Mouse (Mus musculus) CH12.LX (cell line): ENCODE results near the gene Tacc2. TPM values are rescaled to one million over a fixed set of nuclear protein-coding genes. Genes with fewer than 3 reads are reported as not detected.

ENCODE experiments used
- DNase-seq: peaks from one replicate; pipeline ENCODE4 v3.0.0-alpha.2; 2013; ENCODE audit errors: extremely low read depth
- H3K27ac ChIP-seq: 2 replicates; pipeline ENCODE4 v1.5.1; 2012; ENCODE audit warnings: low read depth, mild to moderate bottlenecking, control low read depth, moderate library complexity; ENCODE audit not compliant: insufficient read depth
- H3K27me3 ChIP-seq: replicated peaks from 2 replicates; pipeline ENCODE3; 2012; ENCODE audit warnings: inconsistent platforms
- H3K36me3 ChIP-seq, 2 experiments: replicated peaks in 1 of 2; 2 replicates each; pipeline versions ENCODE3 to v1.6.1; 2012; ENCODE audit warnings: inconsistent platforms in 1 of 2, low read length in 1 of 2, mild to moderate bottlenecking in 1 of 2, mixed read lengths in 1 of 2, moderate library complexity in 1 of 2; ENCODE audit not compliant: control insufficient read depth in 1 of 2, insufficient read depth in 1 of 2
- H3K4me1 ChIP-seq, 2 experiments: 2 replicates each; pipeline ENCODE4 v1.6.1; 2012; ENCODE audit warnings: inconsistent platforms in 1 of 2, moderate library complexity in 1 of 2; ENCODE audit not compliant: insufficient read depth in 2 of 2, control insufficient read depth in 1 of 2
- H3K4me2 ChIP-seq: 2 replicates; pipeline ENCODE4 v1.6.1; 2012; ENCODE audit warnings: low read depth, mild to moderate bottlenecking, control low read depth; ENCODE audit not compliant: poor library complexity, insufficient read depth, severe bottlenecking
- H3K4me3 ChIP-seq, 3 experiments: fragments of 150-350 bp in 1 of 3; sonication (generic) in 1 of 3; replicated peaks in 1 of 3; 2 replicates each; pipeline versions ENCODE3 to v1.5.1; 2011 to 2012; ENCODE audit warnings: low read depth in 2 of 3, low read length in 2 of 3, mild to moderate bottlenecking in 2 of 3, moderate library complexity in 2 of 3, control low read depth in 1 of 3, improper control_type of control experiment in 1 of 3, inconsistent platforms in 1 of 3, mixed read lengths in 1 of 3; ENCODE audit not compliant: poor library complexity in 1 of 3
- H3K79me2 ChIP-seq: replicated peaks from 2 replicates; pipeline ENCODE4 v1.6.1; 2012; ENCODE audit warnings: mild to moderate bottlenecking, moderate library complexity; ENCODE audit not compliant: control insufficient read depth, poor library complexity, insufficient read depth, severe bottlenecking; ENCODE audit errors: extremely low read depth
- H3K9ac ChIP-seq: 2 replicates; pipeline ENCODE4 v1.6.1; 2012; ENCODE audit warnings: low read depth, mild to moderate bottlenecking, control low read depth, moderate library complexity; ENCODE audit not compliant: insufficient read depth
- H3K9me3 ChIP-seq: replicated peaks from 2 replicates; pipeline ENCODE3; 2012; ENCODE audit warnings: low read length, inconsistent platforms, mixed read lengths
- BHLHE40 ChIP-seq: IDR thresholded peaks from 2 replicates; pipeline ENCODE4 v1.6.1; 2011; ENCODE audit warnings: mild to moderate bottlenecking, low read depth, low read length, improper control_type of control experiment
- CHD2 ChIP-seq: IDR thresholded peaks from 2 replicates; pipeline ENCODE4 v1.6.1; 2011; ENCODE audit warnings: low read length, improper control_type of control experiment
- EP300 ChIP-seq: IDR thresholded peaks from 2 replicates; pipeline ENCODE4 v1.6.1; 2011; ENCODE audit warnings: low read length, improper control_type of control experiment
- IRF4 ChIP-seq: IDR thresholded peaks from 2 replicates; pipeline ENCODE4 v1.6.1; 2014; ENCODE audit warnings: low read depth, mild to moderate bottlenecking, inconsistent platforms, low read length, improper control_type of control experiment
- JUND ChIP-seq: conservative IDR thresholded peaks from 2 replicates; pipeline ENCODE4 v1.6.1; 2011; ENCODE audit warnings: low read depth, low read length, improper control_type of control experiment
- MAFK ChIP-seq: IDR thresholded peaks from 2 replicates; pipeline ENCODE4 v1.6.1; 2011; ENCODE audit warnings: low read length, improper control_type of control experiment; ENCODE audit not compliant: insufficient replicate concordance
- MAX ChIP-seq: IDR thresholded peaks from 2 replicates; pipeline ENCODE4 v1.6.1; 2011; ENCODE audit warnings: low read length, improper control_type of control experiment
- MEF2A ChIP-seq: IDR thresholded peaks from 2 replicates; pipeline ENCODE4 v1.6.1; 2014; ENCODE audit warnings: low read depth, mild to moderate bottlenecking, inconsistent platforms, low read length, improper control_type of control experiment, borderline replicate concordance
- MXI1 ChIP-seq: IDR thresholded peaks from 2 replicates; pipeline ENCODE4 v1.6.1; 2011; ENCODE audit warnings: mild to moderate bottlenecking, low read depth, low read length, improper control_type of control experiment
- NELFE ChIP-seq: IDR thresholded peaks from 2 replicates; pipeline ENCODE4 v1.6.1; 2011; ENCODE audit warnings: low read depth, low read length, improper control_type of control experiment
- NRF1 ChIP-seq: IDR thresholded peaks from 2 replicates; pipeline ENCODE4 v1.6.1; 2014; ENCODE audit warnings: low read depth, mild to moderate bottlenecking, inconsistent platforms, low read length, improper control_type of control experiment, moderate library complexity
- PAX5 ChIP-seq: IDR thresholded peaks from 2 replicates; pipeline ENCODE4 v1.6.1; 2012; ENCODE audit warnings: low read length, inconsistent platforms, mixed read lengths
- RAD21 ChIP-seq: IDR thresholded peaks from 2 replicates; pipeline ENCODE4 v1.6.1; 2011; ENCODE audit warnings: low read depth, mild to moderate bottlenecking, low read length, improper control_type of control experiment, moderate library complexity
- SIN3A ChIP-seq: IDR thresholded peaks from 2 replicates; pipeline ENCODE4 v1.6.1; 2012; ENCODE audit warnings: low read length, improper control_type of control experiment, inconsistent platforms
- SMC3 ChIP-seq: IDR thresholded peaks from 2 replicates; pipeline ENCODE4 v1.6.1; 2011; ENCODE audit warnings: low read depth, low read length, improper control_type of control experiment
- TBP ChIP-seq: conservative IDR thresholded peaks from 2 replicates; pipeline ENCODE4 v1.6.1; 2011; ENCODE audit warnings: low read depth, low read length, improper control_type of control experiment
- USF2 ChIP-seq: conservative IDR thresholded peaks from 2 replicates; pipeline ENCODE4 v1.6.1; 2011; ENCODE audit warnings: low read depth, low read length, improper control_type of control experiment
- ZC3H11A ChIP-seq: IDR thresholded peaks from 2 replicates; pipeline ENCODE4 v1.6.1; 2012; ENCODE audit warnings: low read depth, mild to moderate bottlenecking, inconsistent platforms, low read length, improper control_type of control experiment
- ZMIZ1 ChIP-seq: IDR thresholded peaks from 2 replicates; pipeline ENCODE4 v1.6.1; 2012; ENCODE audit warnings: low read depth, mild to moderate bottlenecking, inconsistent platforms, low read length, improper control_type of control experiment
- dilution Hi-C: fragments of 300-500 bp; cut with MboI; formaldehyde crosslinking; loops from 2 replicates; pipeline ENCODE4 v1.14.3; 2020; ENCODE audit warnings: low sequenced_read_pairs; ENCODE audit not compliant: extremely low pct_unique_long_range_greater_than_20kb, extremely low pct_ligation_motif_present
- in situ Hi-C: fragments of 300-500 bp; cut with MboI; formaldehyde crosslinking; loops from 3 replicates; pipeline ENCODE4 v1.14.3; 2019; ENCODE audit warnings: low sequenced_read_pairs, low pct_ligation_motif_present, low pct_unique_long_range_greater_than_20kb, mixed read lengths
- polyA plus RNA-seq: library from polyadenylated mRNA; unstranded; fragments of >175 nt; gene quantifications from 2 replicates; pipeline ENCODE4 v1.2.1, GENCODE M21; 2012; ENCODE audit warnings: low read depth; ENCODE audit not compliant: insufficient read length
- total RNA-seq, 2 experiments: library from RNA; depleted of rRNA; stranded (reverse); fragments of 300-350 nt in 1 of 2; fragments of >200 nt in 1 of 2; gene quantifications; 2 replicates each; pipeline ENCODE4 v1.2.3; 2012 to 2014

Gene Tacc2
- total and polyA plus RNA-seq, 3 experiments: 0.13 to 0.41 TPM; not detected in 1

DNA sequence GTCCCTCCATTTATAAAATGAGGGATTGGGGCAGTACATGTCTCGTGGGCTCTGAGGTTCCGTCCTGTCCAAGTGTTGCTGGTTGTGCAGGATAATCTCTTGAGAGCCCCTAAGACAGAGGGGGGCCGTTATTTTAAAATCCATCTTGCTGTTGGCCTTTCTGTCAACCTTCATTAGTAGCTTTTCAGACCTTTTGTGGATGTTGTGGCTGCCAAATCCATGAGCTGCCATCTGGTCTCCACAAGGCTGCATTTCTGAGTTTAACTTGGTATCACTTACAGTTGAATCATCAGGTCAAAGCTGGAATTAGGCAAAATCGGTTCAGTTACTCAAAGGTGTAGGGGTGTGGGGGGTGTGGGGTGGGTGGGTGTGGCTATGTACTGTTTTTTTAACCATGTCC, 23.9 kb upstream of the Tacc2 start:
- no peaks in the 10 kb centered on the region for H3K36me3 ChIP-seq
- in situ Hi-C loops: no loop called here
- no peak overlapping the region for H3K4me3 ChIP-seq
- H3K79me2 ChIP-seq: no peaks in the 10 kb centered on the region
- H3K27me3 ChIP-seq: peaks cover 57% of the 10 kb centered on the region
- no peak for TF ChIP-seq PAX5
- TF ChIP-seq CHD2: no peak
- TF ChIP-seq BHLHE40: no peak
- TF ChIP-seq TBP: no peak
- TF ChIP-seq IRF4: no peak
- TF ChIP-seq NRF1: no peak
- no peak for TF ChIP-seq JUND
- TF ChIP-seq MAFK: no peak
- no peak for TF ChIP-seq SIN3A
- H3K9ac ChIP-seq: no peak overlapping the region
- H3K4me1 ChIP-seq: no peaks in the 10 kb centered on the region
- H3K9me3 ChIP-seq: peaks cover 12% of the 10 kb centered on the region
- dilution Hi-C loops: no loop called here
- no peak overlapping the region for H3K27ac ChIP-seq
- no peak overlapping the region for H3K4me2 ChIP-seq
- no peak for DNase-seq

DNA sequence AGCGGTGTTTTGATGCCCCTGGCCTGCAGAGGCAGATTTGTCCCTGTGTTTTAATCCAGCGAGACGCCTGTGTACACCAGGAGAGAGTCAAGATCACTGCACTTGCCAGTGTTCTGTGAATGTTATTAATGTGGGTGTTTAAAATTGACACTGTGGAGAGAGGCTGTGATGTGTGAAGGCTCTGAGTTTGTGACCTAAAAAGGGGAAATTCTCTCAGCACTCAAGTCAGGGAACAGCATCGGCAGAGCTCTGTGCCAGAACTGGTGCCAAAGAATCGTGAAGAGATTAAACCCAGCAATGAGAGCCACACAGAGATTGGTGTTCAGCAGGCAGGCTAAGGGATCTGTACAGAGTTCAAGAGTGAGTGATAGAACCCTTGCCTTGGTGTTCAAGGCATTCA, 21.6 kb upstream of the Tacc2 start:
- no peaks in the 10 kb centered on the region for H3K36me3 ChIP-seq
- TF ChIP-seq SIN3A: no peak
- TF ChIP-seq USF2: no peak
- TF ChIP-seq PAX5: no peak
- no peak for TF ChIP-seq ZMIZ1
- TF ChIP-seq SMC3: no peak
- no peak for TF ChIP-seq NRF1
- TF ChIP-seq MAX: no peak
- no peak for TF ChIP-seq BHLHE40
- TF ChIP-seq CHD2: no peak
- no peak for TF ChIP-seq RAD21
- no peak for TF ChIP-seq NELFE
- no peak for TF ChIP-seq EP300
- no peak for TF ChIP-seq MEF2A
- TF ChIP-seq ZC3H11A: no peak
- TF ChIP-seq MXI1: no peak
- peaks cover 53% of the 10 kb centered on the region for H3K27me3 ChIP-seq
- dilution Hi-C loops: no loop called here
- H3K27ac ChIP-seq: no peak overlapping the region
- peaks cover 3% of the 10 kb centered on the region for H3K9me3 ChIP-seq
- H3K4me1 ChIP-seq: no peaks in the 10 kb centered on the region
- H3K79me2 ChIP-seq: no peaks in the 10 kb centered on the region
- H3K4me2 ChIP-seq: no peak overlapping the region
- no peak overlapping the region for H3K9ac ChIP-seq
- H3K4me3 ChIP-seq: no peak overlapping the region
- DNase-seq: no peak
- in situ Hi-C loops: no loop called here
